In the genomic region with DNA sequence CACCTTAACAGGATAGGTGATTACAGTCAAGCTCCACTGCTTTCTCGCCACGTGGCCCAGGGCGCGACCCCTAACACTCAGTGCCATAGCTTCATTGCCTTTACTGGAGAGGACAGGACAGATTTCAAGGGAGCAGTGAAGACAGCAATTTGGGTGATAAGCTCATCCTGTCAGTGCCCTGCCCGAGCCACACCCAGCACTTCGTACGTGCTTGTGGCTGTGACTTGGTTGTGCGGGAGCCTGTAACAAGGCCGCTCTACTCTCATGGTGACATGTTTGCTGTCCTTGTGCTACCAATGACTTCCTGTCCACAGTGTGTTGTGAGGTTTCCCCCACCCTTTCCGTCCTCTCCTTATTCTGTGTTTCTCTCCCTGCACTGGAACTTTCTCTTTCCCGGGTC, we compare ENCODE assay signal across 30 mouse cellular contexts. TPM values are rescaled to one million over a fixed set of nuclear protein-coding genes. Genes with fewer than 3 reads are reported as not detected.
DNase-seq lines count a peak whose midpoint lies in the region; ATAC-seq and TF ChIP-seq lines count a peak whose summit lies in the region.
"Had no signal": no experiment of that assay in that cellular context is flagged by ENCODE, and none has a peak within 500 bp of the region (broad histone marks: within the 10 kb centered on the region; RNA-seq: fewer than 3 reads in every experiment).

No protein-coding gene starts in this region.

- H3K36me3 ChIP-seq in liver, embryonic 11.5 days (ENCODE audit: control insufficient read depth, insufficient read depth, low read length), result no peaks in the 10 kb centered on the region
- no peaks in the 10 kb centered on the region for H3K36me3 ChIP-seq in liver, embryonic 14.5 days (replicated peaks; ENCODE audit: control insufficient read depth, insufficient read depth, low read depth)
- H3K36me3 ChIP-seq: kidney, embryonic 15.5 days; limb, embryonic 10.5 days; limb, embryonic 15.5 days; lung, embryonic 15.5 days; midbrain, embryonic 10.5 days; midbrain, embryonic 15.5 days had no signal

- no peak overlapping the region; the same call in 1 of the 2 replicates for H3K4me2 ChIP-seq in liver, embryonic 11.5 days
- no peak overlapping the region for H3K4me2 ChIP-seq in liver, embryonic 14.5 days (ENCODE audit: low read depth)
- H3K4me2 ChIP-seq: forebrain, embryonic 13.5 days; heart, embryonic 13.5 days; kidney, embryonic 15.5 days; limb, embryonic 15.5 days; lung, embryonic 15.5 days; midbrain, embryonic 15.5 days had no signal

- no peak for DNase-seq in liver, embryonic 11.5 days (ENCODE audit: low spot score)
- DNase-seq in liver, result no peak
- DNase-seq in T-cell, adult 2 months (ENCODE audit: low spot score), result peak; percentile 19
- DNase-seq in liver, embryonic 14.5 days (ENCODE audit: low read depth in 3 of 3, low spot score in 3 of 3), result no peak
- DNase-seq in thymus, postnatal 14 days, result no peak
- no peak for DNase-seq in left cerebral cortex, adult 9 months (ENCODE audit: low spot score in 2 of 2)
- DNase-seq: adrenal gland, adult 2 months; adrenal gland, postnatal 36 days; cerebellum, adult 18-20 months; cerebellum, postnatal 10 days; gastrocnemius, postnatal 10 days; heart, postnatal 10 days; kidney, adult 18-20 months; kidney, postnatal 25 days; lung, postnatal 36 days; right cerebral cortex, postnatal 4 days; thymus, adult 18-20 months; thymus, postnatal 36 days had no signal

- no peak for TF ChIP-seq EP300 in liver, embryonic 14.5 days (IDR thresholded peaks at IDR 0.05; ENCODE audit: low read depth)

- no peak overlapping the region for H3K27ac ChIP-seq in liver, embryonic 11.5 days (ENCODE audit: low read depth, low read length)
- H3K27ac ChIP-seq in liver, embryonic 14.5 days, result no peak overlapping the region
- H3K27ac ChIP-seq: forebrain, embryonic 13.5 days; heart, embryonic 13.5 days; kidney, embryonic 15.5 days; layer of hippocampus, adult 2 months; limb, embryonic 10.5 days; limb, embryonic 15.5 days; lung, embryonic 15.5 days; midbrain, embryonic 10.5 days; midbrain, embryonic 15.5 days; stomach, postnatal 0 days had no signal

- no peak overlapping the region for H3K4me3 ChIP-seq in liver, embryonic 11.5 days (ENCODE audit: low read depth, low read length)
- no peak overlapping the region for H3K4me3 ChIP-seq in liver, embryonic 14.5 days (ENCODE audit: insufficient read depth in 1 of 2, low read depth in 2 of 2, low read length in 2 of 2)
- H3K4me3 ChIP-seq: forebrain, embryonic 13.5 days; heart, embryonic 13.5 days; kidney, embryonic 15.5 days; layer of hippocampus, adult 2 months; limb, embryonic 10.5 days; limb, embryonic 15.5 days; lung, embryonic 15.5 days; midbrain, embryonic 10.5 days; midbrain, embryonic 15.5 days had no signal

- H3K9ac ChIP-seq in liver, embryonic 11.5 days (ENCODE audit: low read depth, low read length), result no peak overlapping the region
- no peak overlapping the region for H3K9ac ChIP-seq in liver, embryonic 14.5 days (replicated peaks)
- H3K9ac ChIP-seq: forebrain, embryonic 13.5 days; heart, embryonic 13.5 days; kidney, embryonic 15.5 days; limb, embryonic 15.5 days; lung, embryonic 15.5 days; midbrain, embryonic 15.5 days had no signal

- 68% methylated on average over 11 of the region's 11 CpGs for WGBS in liver, embryonic 11.5 days
- 44% methylated on average over 11 of the region's 11 CpGs for WGBS in liver, embryonic 14.5 days (ENCODE audit: insufficient replicate concordance)

- TF ChIP-seq CTCF in liver, embryonic 14.5 days (IDR thresholded peaks at IDR 0.05; ENCODE audit: low read depth), result no peak

- H3K27me3 ChIP-seq in liver, embryonic 11.5 days (replicated peaks; ENCODE audit: control insufficient read depth, insufficient read depth, low read length), result no peaks in the 10 kb centered on the region
- H3K27me3 ChIP-seq in liver, embryonic 14.5 days (ENCODE audit: control insufficient read depth, insufficient read depth, low read length), result no peaks in the 10 kb centered on the region
- H3K27me3 ChIP-seq: forebrain, embryonic 13.5 days; heart, embryonic 13.5 days; kidney, embryonic 15.5 days; limb, embryonic 15.5 days; lung, embryonic 15.5 days; midbrain, embryonic 15.5 days had no signal

- ATAC-seq in liver, embryonic 11.5 days (replicated peaks; ENCODE audit: low FRiP score), result peak; percentile 65; the same call in 1 of the 2 replicates
- ATAC-seq in liver, embryonic 14.5 days (ENCODE audit: insufficient read depth), result peak; percentile 51; the same call in 1 of the 2 replicates
- ATAC-seq in megakaryocyte-erythroid progenitor cell, adult 5-6 weeks (replicated peaks; ENCODE audit: low FRiP score, low TSS enrichment, poor library complexity, severe bottlenecking), result peak; percentile 90
- ATAC-seq: forebrain, embryonic 13.5 days; hindbrain, embryonic 16.5 days; midbrain, embryonic 15.5 days had no signal

- H3K9me3 ChIP-seq in liver, embryonic 11.5 days (ENCODE audit: control insufficient read depth, low read length), result no peaks in the 10 kb centered on the region
- H3K9me3 ChIP-seq in liver, embryonic 14.5 days (ENCODE audit: control insufficient read depth, low read length), result no peaks in the 10 kb centered on the region
- H3K9me3 ChIP-seq: forebrain, embryonic 13.5 days; heart, embryonic 13.5 days; kidney, embryonic 15.5 days; limb, embryonic 10.5 days; limb, embryonic 15.5 days; lung, embryonic 15.5 days; midbrain, embryonic 10.5 days; midbrain, embryonic 15.5 days had no signal

- H3K4me1 ChIP-seq in liver, embryonic 11.5 days (replicated peaks; ENCODE audit: control insufficient read depth, insufficient read depth, low read length), result peaks cover 8% of the 10 kb centered on the region
- peaks cover 3 to 4% of the 10 kb centered on the region in 2 experiments; a peak in 3 of 4 replicates for H3K4me1 ChIP-seq in liver, embryonic 14.5 days (replicated peaks; ENCODE audit: control insufficient read depth in 2 of 2, insufficient read depth in 2 of 2, low read length in 1 of 2)
- H3K4me1 ChIP-seq: limb, embryonic 10.5 days; limb, embryonic 15.5 days; lung, embryonic 15.5 days; midbrain, embryonic 15.5 days had no signal

RNA-seq across cellular contexts. Expression of a gene that starts 20.2 kb away (rescaled TPM):
- polyA plus RNA-seq in liver, embryonic 11.5 days (2014; fragmentation: Nextera tagmentation; extraction: Ambion mirVana), result 40.2 and 44.2 TPM in 2 replicates
- polyA plus RNA-seq in liver, embryonic 14.5 days (2012; rRNA removed), result 7.0 and 7.9 TPM in 2 replicates
- polyA plus RNA-seq in liver, embryonic 14.5 days (2014; fragmentation: Nextera tagmentation; extraction: Ambion mirVana), result 22.2 and 23.3 TPM in 2 replicates
- total RNA-seq in megakaryocyte-erythroid progenitor cell, adult 5-6 weeks (2014; fragmentation: Nextera tagmentation), result 32.8 and 36.6 TPM in 2 replicates
- 63.0 and 64.0 TPM in 2 replicates for total RNA-seq in megakaryocyte-erythroid progenitor cell, adult 5-6 weeks (2017)
